Mouse (Mus musculus) frontal cortex, adult 2 months (tissue): Measurements from ENCODE around the gene Slc12a7. TPM values are rescaled to one million over a fixed set of nuclear protein-coding genes. Genes with fewer than 3 reads are reported as not detected.
"Not testable (repeated sequence)": the region's sequence is repeated elsewhere in the genome, so short reads cannot be mapped to it uniquely, and the experiment has no call there.

Experiments
- DNase-seq, 2 experiments: peaks; one replicate each; pipeline ENCODE4 v3.0.0; 2022; ENCODE audit warnings: low spot score in 1 of 2; ENCODE audit errors: extremely low spot score in 1 of 2
- polyA plus RNA-seq: library from polyadenylated mRNA; depleted of rRNA; stranded (reverse); fragments of >200 nt; gene quantifications from 2 replicates; pipeline ENCODE4 v1.2.3, GENCODE M21; 2012

The Slc12a7 gene
- polyA plus RNA-seq, 1 experiment: 6.4 TPM

DNA sequence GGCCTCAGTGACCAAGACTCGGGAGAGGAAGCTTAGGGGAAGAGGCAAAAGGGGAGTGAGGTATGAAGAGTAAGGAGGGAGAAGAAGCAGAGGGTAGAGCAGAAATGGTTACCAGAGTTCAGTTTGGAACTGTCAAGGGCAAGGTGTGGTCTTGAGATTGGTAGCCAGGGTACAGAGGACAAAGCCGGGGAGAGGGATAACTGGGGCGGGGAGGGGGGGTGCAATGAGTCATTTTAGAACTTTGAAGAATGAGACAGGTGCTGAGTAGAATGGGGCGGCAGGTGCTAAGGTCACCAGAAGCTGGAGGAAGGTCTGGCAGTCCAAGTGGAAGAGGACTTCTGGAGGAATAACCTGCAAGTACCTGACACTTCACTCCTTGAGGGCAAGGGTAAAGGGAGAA lies 19.7 kb upstream of the Slc12a7 start:
- DNase-seq: no peak

DNA sequence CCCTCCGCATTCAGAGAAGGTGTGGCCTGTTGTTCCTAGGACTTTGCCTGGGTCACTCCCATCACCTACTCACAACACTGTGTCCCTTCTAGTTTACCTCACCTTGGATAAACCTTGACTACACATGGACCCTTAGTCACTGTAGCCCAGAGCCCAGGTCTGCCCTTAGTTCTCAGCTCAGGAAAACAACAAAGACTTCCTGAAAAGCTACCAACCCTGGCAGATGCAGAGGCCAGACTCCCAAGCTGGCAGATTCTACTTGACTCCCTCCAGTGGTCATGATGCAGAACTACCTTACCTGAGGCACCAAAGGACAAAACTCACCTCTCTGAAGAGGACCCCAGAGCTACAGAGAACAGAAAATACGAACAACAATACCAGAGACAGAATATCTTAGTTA lies 18.9 kb upstream of the Slc12a7 start:
- DNase-seq: peak in 1 of 2 experiments; percentile 19

DNA sequence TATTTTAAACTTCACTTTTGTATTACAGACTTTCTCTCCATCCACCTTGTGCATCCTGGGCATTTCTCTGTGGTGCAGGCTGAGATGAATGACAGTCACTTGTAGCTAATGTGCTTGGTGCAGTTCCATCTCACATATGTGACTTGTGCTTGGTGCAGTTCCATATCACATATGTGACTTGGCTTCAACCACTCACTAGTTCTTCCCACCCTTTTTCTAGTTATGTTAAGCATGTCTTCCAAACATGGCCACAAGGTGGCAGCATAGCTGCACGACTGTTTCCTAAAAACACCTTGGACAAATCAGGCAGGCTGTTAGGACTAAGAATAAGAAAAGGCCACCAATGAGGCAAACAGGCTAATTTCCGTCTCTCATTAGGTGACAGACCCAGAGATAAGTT lies 14.7 kb upstream of the Slc12a7 start:
- peak; percentile 63 to 95 for DNase-seq

DNA sequence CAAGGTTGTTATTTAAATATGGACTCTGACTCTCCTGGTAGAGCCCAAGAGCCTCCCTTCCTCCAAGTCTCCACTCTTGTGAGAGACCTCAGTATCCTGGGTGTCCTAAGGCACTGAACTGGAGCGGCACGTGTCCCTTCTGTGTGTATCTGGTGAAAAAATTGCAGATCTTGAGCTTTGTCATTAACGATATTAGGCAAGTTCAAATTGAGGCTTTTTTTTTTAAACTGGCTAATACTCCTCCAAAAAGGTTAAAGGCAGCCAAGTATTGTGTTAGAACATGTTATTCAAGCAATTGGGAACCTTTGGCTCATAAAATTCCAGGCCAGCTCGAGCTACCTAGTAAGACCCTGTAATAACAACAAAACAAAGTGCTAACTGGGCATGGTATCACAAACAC lies 12.7 kb upstream of the Slc12a7 start:
- no peak for DNase-seq

DNA sequence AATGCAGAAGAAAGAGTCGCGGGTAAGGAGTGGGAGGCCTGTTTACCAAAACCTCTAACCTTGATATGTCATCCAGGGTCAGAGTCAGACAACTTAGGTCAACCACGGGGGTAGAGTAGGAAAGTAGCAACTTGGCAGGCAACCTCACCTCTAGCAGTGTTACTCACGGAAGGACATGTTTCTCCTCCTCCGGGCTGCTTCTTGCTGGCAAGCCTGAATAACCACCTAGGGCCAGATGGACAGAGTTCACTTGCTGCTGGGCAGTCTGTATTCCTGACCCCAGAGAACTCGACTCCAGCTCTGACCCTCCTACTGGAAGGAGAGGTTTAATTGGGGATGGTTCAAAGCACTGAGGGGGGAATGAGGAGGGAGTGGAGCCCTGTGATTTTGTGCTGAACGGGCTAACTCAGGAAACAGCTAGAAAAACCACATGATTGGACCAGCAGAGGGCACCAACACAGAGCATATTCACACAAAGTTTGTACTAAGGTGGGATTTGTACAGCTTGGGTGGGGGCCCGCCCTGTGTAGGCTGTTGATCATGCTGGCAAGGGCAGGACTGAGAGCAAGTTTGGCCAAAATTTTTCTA lies 9.7 kb upstream of the Slc12a7 start:
- peak in 1 of 2 experiments; percentile 51 for DNase-seq

DNA sequence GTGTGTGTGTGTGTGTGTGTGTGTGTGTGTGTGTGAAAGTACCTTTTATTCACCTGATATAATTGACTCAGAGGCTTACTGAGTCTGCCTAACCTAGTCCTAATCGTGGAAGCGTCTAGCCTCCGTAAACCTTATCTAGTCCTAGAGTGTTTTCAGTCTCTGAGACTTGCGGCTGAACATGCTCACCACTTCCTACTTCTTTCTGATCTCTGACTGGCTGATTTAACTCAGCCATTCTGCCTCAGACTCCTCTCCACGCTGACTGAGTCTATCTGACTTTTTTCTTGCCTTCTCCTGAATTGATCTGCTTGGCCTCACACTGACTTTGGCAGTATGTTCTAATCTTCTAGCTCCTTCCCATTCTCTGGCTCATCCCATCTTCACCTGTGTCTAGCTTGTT lies 7.6 kb upstream of the Slc12a7 start:
- DNase-seq: no peak

DNA sequence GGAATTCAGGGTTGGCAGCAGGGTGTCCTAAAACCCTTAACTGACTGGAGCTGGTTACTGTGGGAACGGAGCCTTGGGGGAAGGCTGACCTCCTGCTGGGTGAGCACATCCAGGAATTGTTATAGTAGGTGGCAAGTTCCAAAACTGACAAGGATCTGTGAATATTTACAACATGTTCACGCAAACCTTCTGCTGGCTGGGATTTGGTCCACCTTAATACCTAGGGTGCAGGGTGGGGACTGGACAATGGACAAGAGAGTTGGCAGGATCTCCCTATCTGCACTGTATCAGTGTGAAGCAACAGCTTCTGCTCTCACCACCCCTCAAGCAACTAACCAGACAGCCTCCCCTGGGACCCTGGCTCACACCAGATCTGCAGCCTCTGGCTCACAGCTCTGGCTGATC lies 5.3 kb upstream of the Slc12a7 start:
- DNase-seq: no peak

DNA sequence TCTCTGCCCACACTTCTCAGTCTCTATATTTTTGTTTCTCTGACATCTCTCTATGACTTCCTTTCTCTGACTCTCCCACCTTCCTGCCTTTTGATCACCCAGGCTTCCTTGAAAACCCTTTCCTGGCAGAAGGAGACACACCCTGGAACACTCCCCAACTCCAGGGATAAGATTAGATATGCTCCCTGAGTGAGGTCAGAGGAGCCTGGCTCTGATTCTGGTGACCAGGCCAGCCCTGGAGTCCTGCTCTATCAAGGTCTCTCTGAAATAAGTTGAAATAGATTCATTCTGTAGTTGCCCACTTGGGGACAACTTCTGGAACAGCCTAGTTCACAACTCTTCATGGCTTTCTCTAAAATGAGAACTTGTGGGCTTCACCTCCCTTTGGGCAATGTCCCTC lies 4.3 kb upstream of the Slc12a7 start:
- DNase-seq: no peak

DNA sequence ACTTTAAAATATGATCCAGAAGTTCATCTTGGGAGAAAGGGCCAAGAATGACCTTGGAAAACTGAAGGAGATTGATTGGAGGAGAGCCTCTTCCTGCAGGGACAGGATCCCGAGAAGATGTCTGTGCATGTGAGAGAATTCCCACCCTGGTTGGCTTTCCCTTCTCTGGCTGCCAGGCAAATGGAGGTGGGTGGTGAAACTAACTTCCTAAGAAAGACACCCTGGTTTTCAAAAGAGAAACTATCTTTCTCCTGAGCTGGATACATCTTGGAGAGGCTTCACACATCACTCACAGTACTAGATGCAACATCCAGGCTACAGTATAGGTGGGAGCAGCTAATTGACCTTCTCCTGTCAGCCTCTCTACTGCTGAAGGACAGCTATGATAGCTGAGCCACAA lies 2.0 kb upstream of the Slc12a7 start:
- DNase-seq: peak in 1 of 2 experiments; percentile 27

DNA sequence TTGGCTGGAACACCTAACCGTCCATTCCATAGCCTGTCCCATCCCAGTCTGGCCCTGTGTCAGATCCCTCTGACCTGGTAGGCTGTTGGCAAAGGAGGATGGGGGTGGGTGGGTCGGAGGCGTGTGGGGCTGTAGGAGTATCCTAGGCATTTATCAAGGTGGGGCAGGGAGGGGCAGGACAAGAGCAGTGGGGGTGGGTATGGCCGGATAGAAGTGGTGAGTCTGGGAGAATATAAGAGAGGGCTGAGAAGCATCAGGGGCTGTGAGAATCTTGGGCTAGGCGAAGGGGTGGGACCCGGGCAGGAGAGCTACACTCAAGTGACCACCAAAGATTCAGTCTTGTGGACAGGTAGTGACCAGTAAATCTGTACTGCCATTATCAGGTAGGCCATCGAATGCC lies 659 bp upstream of the Slc12a7 start:
- DNase-seq: no peak

DNA sequence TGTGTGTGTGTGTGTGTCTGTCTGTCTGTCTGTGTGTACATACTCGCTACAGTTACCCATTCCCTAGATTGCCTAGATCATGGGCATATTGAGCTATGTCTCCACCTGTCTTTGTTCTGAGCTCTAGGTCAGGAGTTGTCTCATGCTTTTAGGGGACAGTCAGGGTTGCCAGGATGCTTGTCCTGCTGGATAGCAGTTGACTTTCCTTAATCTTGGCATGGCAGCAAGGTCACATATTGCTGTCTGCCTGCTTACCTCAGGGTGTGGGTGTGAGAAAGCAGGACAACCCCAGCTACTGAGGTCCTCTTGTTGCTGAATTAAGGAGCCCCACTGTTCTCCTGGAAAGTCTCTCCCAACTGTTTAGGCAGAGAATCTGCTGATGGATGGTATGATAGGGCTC lies 1.5 kb downstream of the Slc12a7 start:
- DNase-seq: no peak

DNA sequence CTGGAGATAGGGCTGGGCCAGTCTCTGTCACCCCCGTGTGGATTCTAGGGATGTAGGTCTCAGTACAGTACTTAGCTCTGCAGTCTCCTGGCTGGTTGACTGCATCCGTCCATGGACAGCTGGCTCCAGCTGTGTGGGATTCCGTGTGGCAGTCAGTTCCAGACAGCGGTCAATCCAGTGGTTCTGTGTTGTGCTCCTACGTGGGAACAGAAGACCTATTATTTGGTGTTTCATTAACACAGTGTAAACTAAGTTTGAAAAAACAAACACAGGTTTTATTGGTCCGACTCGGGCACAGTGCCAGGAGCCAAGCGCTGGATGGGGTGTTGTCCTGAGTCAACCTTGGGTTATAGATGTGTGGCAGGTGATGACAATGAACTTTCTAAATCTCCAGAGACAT lies 2.4 kb downstream of the Slc12a7 start:
- DNase-seq: no peak

DNA sequence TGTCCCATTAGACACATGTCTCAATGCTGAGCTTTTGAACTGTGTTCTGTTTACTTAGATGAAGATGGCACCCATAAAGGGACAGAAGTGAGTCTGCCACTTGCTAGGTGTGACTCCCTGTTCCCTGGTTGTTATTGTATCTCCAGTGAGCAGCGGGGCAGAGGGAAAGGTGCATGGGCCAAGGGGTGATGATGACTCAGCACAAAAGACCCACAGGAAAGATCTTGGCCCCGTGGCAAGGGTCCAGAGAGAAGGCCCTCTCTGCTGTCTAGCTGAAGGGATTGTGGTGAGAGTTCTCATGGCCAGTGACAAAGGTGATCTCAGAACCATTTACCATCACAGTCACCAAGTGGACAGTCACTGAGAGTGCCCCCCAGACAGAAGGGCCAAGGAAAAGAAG lies 3.0 kb downstream of the Slc12a7 start:
- no peak for DNase-seq

DNA sequence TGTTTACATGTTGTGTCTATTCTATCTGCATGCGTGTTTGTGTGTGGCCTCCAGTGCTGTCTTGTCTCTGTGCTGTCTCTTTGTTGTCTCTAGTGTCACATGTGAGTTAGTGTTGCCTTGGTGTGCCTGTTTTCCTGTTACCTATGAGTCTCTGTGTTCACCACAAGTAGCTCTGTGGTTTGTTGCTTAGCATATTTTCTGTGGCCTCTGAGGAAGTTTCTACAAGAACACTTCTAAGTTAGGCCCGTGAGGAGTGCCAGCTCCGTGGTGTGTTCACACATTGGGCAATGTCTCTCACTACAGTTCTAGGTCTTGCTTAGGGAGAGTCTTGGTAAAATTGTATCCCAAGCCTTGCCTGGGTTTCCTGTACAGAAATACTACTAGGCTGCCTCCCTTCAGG lies 4.0 kb downstream of the Slc12a7 start:
- no peak for DNase-seq

DNA sequence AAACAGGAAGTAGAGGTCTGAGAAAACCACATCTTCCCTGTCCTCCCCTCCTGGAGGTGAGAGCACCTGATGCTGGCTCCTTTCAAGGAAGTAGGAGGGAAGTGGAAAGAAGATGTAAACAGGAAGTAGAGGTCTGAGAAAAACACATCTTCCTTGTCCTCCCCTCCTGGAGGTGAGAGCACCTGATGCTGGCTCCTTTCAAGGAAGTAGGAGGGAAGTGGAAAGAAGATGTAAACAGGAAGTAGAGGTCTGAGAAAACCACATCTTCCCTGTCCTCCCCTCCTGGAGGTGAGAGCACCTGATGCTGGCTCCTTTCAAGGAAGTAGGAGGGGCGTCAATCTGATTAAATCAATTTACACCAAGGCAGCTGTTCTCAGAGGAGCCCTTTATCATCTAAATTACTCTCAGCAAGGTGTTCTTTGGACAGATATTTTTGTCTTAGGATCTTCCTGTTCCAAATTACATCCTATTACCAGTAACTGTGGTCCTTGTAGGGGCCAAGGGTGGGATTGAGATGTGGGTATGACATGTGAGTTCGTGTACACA lies 7.6 kb downstream of the Slc12a7 start:
- not testable (repeated sequence) for DNase-seq

DNA sequence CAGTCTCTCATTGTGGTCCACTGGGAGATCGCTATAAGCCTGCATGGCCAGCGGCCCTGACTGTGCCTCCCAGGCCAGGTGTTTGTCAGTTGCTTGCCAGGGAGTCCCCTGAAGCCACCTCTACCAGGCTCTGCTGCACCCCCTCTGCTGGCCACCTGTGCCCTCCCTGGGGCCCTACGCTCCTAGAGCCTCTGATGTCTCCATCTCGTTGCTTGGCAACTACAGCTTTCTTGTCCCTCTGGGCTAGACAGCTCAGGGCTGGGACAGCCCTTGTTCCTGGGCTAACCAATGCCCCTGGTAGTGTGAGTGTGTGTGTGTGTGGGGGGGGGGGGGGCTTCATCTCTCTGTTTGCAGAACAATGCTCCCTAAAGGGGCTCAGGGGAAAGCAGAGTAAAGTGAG lies 10.1 kb downstream of the Slc12a7 start:
- no peak for DNase-seq

DNA sequence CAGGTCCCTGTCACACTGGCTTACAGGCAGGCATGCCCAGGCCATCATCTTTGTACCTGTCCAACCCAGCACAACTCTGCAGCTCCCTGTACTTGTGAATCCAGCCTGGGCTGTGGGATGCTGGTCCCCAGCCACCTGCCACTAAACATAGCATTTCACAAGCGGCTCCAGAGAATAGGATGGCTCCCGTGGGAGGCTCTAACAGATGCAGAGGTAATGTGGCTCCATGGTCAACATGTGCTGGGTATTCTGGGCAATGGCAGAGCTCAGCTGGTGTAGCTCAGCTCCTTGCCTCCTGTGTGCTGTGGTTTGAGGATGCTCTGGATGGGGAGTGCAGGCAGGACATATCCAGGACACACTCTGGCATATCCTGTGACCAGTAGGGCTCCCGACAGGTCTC lies 10.8 kb downstream of the Slc12a7 start:
- peak in 1 of 2 experiments; percentile 8 for DNase-seq

DNA sequence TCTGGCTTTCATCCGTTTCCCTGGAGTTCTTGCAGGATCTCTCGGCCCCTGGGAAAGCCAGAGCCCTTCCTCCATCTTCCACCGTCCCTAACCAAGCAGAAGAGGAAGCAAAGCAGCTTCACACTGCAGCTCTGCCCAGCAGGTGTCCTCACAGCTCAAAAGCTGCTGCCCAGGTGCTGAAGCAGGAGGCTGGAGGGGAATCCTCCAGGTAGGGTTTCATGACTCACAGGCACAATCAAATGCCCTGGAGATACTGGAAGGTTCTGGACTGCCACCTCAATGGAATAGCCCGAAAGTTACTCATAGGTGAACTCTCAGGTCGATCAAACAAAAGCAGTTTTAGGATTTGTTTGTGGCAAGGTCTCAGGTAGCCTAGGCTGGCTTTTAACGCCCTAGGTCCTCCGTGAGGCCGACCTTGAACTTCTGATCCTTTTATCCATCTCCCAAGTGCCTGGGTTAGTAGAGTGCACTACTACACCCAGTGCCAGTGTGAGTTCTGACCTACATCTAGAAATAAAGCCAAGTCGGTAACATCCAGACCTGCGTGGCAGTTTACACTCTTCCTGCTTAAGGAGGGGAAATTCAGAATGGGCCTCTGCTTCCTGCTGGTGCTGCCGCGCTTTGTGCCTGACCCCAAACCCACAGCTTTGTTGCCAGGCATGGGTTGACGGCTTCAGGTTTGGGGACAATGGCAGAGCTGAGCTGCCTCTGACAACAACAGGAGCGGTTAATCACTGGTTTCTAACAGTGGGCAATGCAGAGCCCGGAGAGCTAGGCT lies 16.0 kb downstream of the Slc12a7 start:
- DNase-seq: no peak

DNA sequence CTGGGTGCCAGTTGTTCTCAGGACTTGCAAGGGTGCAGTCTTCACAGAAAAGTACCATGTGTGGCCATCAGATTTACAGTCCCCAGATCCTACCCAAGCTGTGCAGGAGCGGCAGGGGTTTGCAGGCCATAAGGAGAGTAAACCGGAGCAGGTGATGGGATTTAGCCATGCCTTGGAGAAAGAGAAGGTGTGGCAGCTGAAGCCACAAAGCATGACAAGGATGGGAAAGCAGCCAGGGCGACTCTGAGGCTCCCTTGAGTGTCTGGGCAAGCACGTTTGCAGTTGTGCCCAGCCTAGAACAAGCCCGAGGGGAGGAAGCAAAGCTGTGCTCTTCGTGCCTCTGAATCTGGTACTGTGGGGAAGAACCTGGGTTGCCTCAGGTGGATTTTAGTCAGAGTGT lies 17.5 kb downstream of the Slc12a7 start:
- DNase-seq: no peak

DNA sequence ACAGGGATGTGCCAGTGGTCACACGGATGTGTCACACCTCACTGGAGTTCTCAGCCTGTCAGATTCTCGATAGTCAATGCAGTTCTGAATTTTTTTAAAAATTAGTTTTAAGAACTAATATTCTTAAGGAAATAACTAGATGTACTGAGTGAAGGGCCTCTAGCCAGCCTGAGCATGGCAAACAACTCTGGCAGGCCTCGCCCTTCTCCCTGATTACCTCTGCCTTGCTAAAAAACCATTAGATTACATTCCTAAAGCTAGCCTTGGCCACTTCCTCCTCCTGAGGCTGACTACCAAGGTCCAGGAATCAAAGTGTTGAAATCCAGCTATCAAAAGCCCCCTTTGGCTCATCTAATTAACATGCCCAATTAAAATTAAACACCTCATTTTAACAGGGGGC lies 18.4 kb downstream of the Slc12a7 start:
- DNase-seq: no peak

DNA sequence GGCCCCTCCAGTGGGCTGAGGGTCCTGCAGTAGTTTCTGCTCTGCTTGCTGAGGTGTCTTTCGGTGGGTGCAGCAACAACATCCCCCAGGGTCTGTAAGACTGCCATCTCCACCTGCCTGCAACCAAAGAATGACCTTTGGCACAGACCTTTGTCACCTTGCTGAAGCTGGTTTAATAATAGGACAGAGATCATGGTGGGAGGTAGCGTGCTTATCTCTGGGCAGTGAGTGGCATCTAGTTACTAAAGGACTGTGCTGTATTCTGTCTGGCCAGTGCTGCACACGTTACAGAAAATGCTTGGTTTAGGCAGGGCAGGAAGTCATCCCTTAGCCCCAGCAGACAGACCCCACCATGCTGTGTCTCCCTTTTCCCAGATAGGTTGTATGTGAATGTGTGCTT lies 22.9 kb downstream of the Slc12a7 start:
- DNase-seq: no peak

DNA sequence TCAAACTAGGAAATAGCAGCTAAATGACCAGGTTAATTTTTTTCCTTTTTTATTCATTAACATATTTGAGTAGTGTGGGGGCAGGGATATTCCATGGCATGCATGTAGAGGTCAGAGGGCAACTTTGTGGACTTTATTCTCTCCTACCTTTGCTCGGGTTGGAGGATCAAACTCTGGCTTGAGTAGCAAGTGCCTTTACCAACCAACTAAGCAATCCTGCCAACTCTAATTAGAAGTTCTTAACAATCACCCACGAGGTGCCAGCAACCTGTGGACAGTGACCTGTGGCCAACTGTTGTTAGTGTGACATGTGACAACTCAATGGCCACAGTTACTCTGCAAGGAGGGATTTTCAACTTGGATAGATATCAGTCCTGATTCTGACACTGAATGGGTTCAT lies 24.0 kb downstream of the Slc12a7 start:
- no peak for DNase-seq
